Mouse (Mus musculus): Measurements from ENCODE around the gene Pmepa1. TPM values are rescaled to one million over a fixed set of nuclear protein-coding genes. Genes with fewer than 3 reads are reported as not detected.

The Pmepa1 gene
- polyA plus RNA-seq, 1 experiment from 2014 or later = 4.1 TPM

- Histone ChIP-seq H3K4me3 (no peak overlapping the region), H3K4me1 (0 out of 2 replicates have a peak, but pooled peaks cover 2% of the 10 kb centered on the region), H3K9me3 (no peaks in the 10 kb centered on the region), H3K9ac (no peak overlapping the region), H3K27ac (no peak overlapping the region), H3K36me3 (replicated peaks) (no peaks in the 10 kb centered on the region), H3K4me2 (no peak overlapping the region), H3K27me3 (replicated peaks) (no peaks in the 10 kb centered on the region)
- 76% methylated on average over 6 of the region's 6 CpGs for WGBS
- no peak for ATAC-seq (replicated peaks)
Measured at GRCm38 (mm10) chr2:173185282-173185681, 91.1 kb downstream of the Pmepa1 start.

- WGBS = 70% methylated on average over 11 of the region's 11 CpGs
- Histone ChIP-seq H3K36me3 (replicated peaks) (no peaks in the 10 kb centered on the region), H3K4me3 (no peak overlapping the region), H3K4me2 (no peak overlapping the region), H3K9me3 (no peaks in the 10 kb centered on the region), H3K9ac (no peak overlapping the region), H3K27me3 (replicated peaks) (no peaks in the 10 kb centered on the region), H3K27ac (no peak overlapping the region), H3K4me1 (0 out of 2 replicates have a peak, but pooled peaks cover 2% of the 10 kb centered on the region)
- no peak for ATAC-seq (replicated peaks)
Measured at GRCm38 (mm10) chr2:173184475-173185080, 91.8 kb downstream of the Pmepa1 start.

- Histone ChIP-seq H3K36me3 (replicated peaks) (no peaks in the 10 kb centered on the region), H3K9ac (no peak overlapping the region), H3K9me3 (no peaks in the 10 kb centered on the region), H3K4me3 (no peak overlapping the region), H3K4me1 (0 out of 2 replicates have a peak, but pooled peaks cover 2% of the 10 kb centered on the region), H3K4me2 (no peak overlapping the region), H3K27ac (no peak overlapping the region), H3K27me3 (replicated peaks) (no peaks in the 10 kb centered on the region)
- WGBS = 11% methylated on average over 8 of the region's 8 CpGs
- peak; percentile 37 for ATAC-seq (replicated peaks)
Measured at GRCm38 (mm10) chr2:173183836-173184460, 92.4 kb downstream of the Pmepa1 start.

DNA sequence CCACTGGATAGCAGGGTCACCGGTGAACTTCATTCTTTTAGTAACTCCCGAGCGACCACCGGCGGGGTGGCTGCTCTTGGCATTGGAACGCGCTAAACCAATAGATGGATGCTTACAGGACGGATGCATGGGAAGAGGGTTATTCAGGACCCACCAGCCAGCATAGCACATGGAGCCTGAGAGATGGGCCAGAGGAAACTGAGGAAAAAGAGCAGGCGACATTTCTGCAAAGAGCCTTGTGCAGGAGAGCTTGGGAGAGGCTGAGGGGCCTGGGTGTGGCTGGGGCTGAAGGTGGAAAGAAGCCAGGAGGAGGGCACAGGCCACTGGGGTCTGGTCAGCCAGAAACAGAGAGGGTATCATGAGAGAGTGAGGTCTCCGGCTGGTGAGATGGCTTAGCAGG, 93.0 kb downstream of the Pmepa1 start:
- no peak overlapping the region for H3K4me3 ChIP-seq
- no peak overlapping the region for H3K27ac ChIP-seq
- H3K9ac ChIP-seq = no peak overlapping the region
- no peak overlapping the region for H3K4me2 ChIP-seq
- no peaks in the 10 kb centered on the region for H3K9me3 ChIP-seq
- no peak for ATAC-seq (replicated peaks)
- WGBS = 94% methylated on average over 10 of the region's 10 CpGs
- H3K27me3 ChIP-seq (replicated peaks) = no peaks in the 10 kb centered on the region
- H3K4me1 ChIP-seq = 0 out of 2 replicates have a peak, but pooled peaks cover 2% of the 10 kb centered on the region
- H3K36me3 ChIP-seq (replicated peaks) = no peaks in the 10 kb centered on the region

- no peaks in the 10 kb centered on the region for H3K27me3 ChIP-seq (replicated peaks)
- no peaks in the 10 kb centered on the region for H3K36me3 ChIP-seq (replicated peaks)
- no peak for ATAC-seq (replicated peaks)
- no peak overlapping the region for H3K27ac ChIP-seq
- no peak overlapping the region for H3K4me3 ChIP-seq
- no peak overlapping the region for H3K9ac ChIP-seq
- H3K4me2 ChIP-seq = no peak overlapping the region
- H3K9me3 ChIP-seq = no peaks in the 10 kb centered on the region
- 0 out of 2 replicates have a peak, but pooled peaks cover 2% of the 10 kb centered on the region for H3K4me1 ChIP-seq
- 82% methylated on average over 7 of the region's 7 CpGs for WGBS
Measured at GRCm38 (mm10) chr2:173182796-173183195, 93.5 kb downstream of the Pmepa1 start.

DNA sequence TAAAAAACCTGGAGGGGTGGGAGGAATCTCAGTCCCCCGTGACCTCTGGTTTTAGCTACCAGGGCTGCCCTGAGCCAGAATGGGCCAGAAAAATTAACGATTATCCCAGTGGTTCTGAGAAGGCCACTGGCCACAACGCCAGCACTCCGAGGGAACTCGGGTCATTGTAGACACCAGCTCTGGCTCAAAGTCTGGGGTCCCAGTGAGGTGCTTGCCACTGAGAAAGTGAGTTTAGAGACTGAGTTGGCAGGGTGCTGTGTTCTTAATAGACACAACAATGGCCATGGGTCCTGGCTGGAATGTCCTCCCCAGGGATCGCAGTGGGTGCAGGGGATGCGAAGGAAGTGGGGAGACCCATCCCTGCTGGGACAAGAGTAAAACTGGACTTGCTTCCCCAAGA, 94.4 kb downstream of the Pmepa1 start:
- ATAC-seq (replicated peaks) = no peak
- no peak overlapping the region for H3K27ac ChIP-seq
- no peaks in the 10 kb centered on the region for H3K9me3 ChIP-seq
- no peak overlapping the region for H3K9ac ChIP-seq
- no peak overlapping the region for H3K4me2 ChIP-seq
- no peak overlapping the region for H3K4me3 ChIP-seq
- 0 out of 2 replicates have a peak, but pooled peaks cover 2% of the 10 kb centered on the region for H3K4me1 ChIP-seq
- H3K27me3 ChIP-seq (replicated peaks) = no peaks in the 10 kb centered on the region
- WGBS = 87% methylated on average over 7 of the region's 7 CpGs
- H3K36me3 ChIP-seq (replicated peaks) = no peaks in the 10 kb centered on the region

DNA sequence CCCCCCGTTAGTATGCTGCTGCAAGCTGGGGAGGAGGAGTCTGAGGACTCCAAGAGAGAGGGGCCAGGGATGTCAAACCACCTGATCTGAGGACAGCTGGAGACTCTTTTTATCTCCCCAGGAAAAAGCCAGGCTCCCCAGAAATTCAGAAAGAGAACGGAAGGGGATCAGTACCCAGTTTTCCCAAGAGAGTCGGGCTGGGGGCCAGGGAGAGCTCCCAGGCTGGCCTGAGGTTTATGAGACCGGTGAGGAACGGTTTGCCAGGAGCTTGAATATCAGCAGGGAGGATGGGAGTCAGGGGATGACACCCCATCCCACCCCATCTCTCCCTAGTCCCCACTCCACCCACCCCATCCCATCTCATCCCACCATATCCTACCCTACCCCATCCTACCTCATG, 94.8 kb downstream of the Pmepa1 start:
- Histone ChIP-seq H3K36me3 (replicated peaks) (no peaks in the 10 kb centered on the region), H3K4me3 (no peak overlapping the region), H3K27me3 (replicated peaks) (no peaks in the 10 kb centered on the region), H3K9me3 (no peaks in the 10 kb centered on the region), H3K4me2 (no peak overlapping the region), H3K4me1 (0 out of 2 replicates have a peak, but pooled peaks cover 1% of the 10 kb centered on the region), H3K9ac (no peak overlapping the region), H3K27ac (no peak overlapping the region)
- ATAC-seq (replicated peaks) = no peak
- WGBS = 63% methylated on average over 4 of the region's 5 CpGs

GRCm38 (mm10) chr2:173180721-173181388, 95.5 kb downstream of the Pmepa1 start:
- no peak for ATAC-seq (replicated peaks)
- Histone ChIP-seq H3K4me3 (no peak overlapping the region), H3K4me1 (no peaks in the 10 kb centered on the region), H3K9ac (no peak overlapping the region), H3K36me3 (replicated peaks) (no peaks in the 10 kb centered on the region), H3K9me3 (no peaks in the 10 kb centered on the region), H3K4me2 (no peak overlapping the region), H3K27ac (no peak overlapping the region), H3K27me3 (replicated peaks) (no peaks in the 10 kb centered on the region)
- WGBS = 80% methylated on average over 11 of the region's 11 CpGs

- ATAC-seq (replicated peaks) = no peak
- H3K9ac ChIP-seq = no peak overlapping the region
- H3K4me1 ChIP-seq = no peaks in the 10 kb centered on the region
- no peak overlapping the region for H3K27ac ChIP-seq
- WGBS = 86% methylated on average over 4 of the region's 4 CpGs
- no peak overlapping the region for H3K4me2 ChIP-seq
- H3K9me3 ChIP-seq = no peaks in the 10 kb centered on the region
- H3K36me3 ChIP-seq (replicated peaks) = no peaks in the 10 kb centered on the region
- H3K4me3 ChIP-seq = no peak overlapping the region
- no peaks in the 10 kb centered on the region for H3K27me3 ChIP-seq (replicated peaks)
Measured at GRCm38 (mm10) chr2:173180026-173180425, 96.3 kb downstream of the Pmepa1 start.

- Histone ChIP-seq H3K4me1 (peaks cover 7% of the 10 kb centered on the region), H3K9ac (no peak overlapping the region), H3K27me3 (replicated peaks) (no peaks in the 10 kb centered on the region), H3K27ac (no peak overlapping the region), H3K9me3 (no peaks in the 10 kb centered on the region), H3K4me3 (no peak overlapping the region), H3K4me2 (no peak overlapping the region), H3K36me3 (replicated peaks) (no peaks in the 10 kb centered on the region)
- no peak for ATAC-seq (replicated peaks)
- WGBS = 83% methylated on average over 7 of the region's 7 CpGs
Measured at GRCm38 (mm10) chr2:173179046-173179445, 97.3 kb downstream of the Pmepa1 start.

- H3K27me3 ChIP-seq (replicated peaks) = no peaks in the 10 kb centered on the region
- H3K4me3 ChIP-seq = no peak overlapping the region
- H3K9ac ChIP-seq = no peak overlapping the region
- H3K4me2 ChIP-seq = no peak overlapping the region
- WGBS = 86% methylated on average over 8 of the region's 8 CpGs
- H3K4me1 ChIP-seq = peaks cover 15% of the 10 kb centered on the region
- no peaks in the 10 kb centered on the region for H3K9me3 ChIP-seq
- H3K36me3 ChIP-seq (replicated peaks) = no peaks in the 10 kb centered on the region
- no peak for ATAC-seq (replicated peaks)
- no peak overlapping the region for H3K27ac ChIP-seq
Measured at GRCm38 (mm10) chr2:173177951-173178350, 98.4 kb downstream of the Pmepa1 start.

DNA sequence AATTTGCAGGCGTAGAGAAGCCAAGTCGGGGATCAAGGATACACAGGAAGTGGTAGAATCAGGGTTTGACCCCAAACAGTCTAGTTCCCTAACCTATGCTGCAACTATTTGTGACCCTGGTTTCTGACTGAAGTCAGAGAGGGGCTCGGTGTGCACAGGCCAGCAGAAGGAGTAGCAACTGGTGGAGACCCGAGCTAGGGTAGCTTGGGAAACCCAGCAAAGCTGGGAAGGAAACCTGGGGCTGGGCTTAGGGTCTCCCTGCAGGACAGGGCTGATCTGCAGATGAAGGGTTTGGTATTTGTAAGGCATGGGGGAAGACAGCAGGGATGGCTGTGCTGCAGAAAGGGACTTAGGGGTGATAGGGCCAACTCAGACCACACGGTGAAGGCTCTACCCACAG, 98.9 kb downstream of the Pmepa1 start:
- no peak overlapping the region for H3K4me2 ChIP-seq
- WGBS = 87% methylated on average over 5 of the region's 5 CpGs
- no peaks in the 10 kb centered on the region; the same call in 1 of the 2 replicates for H3K27me3 ChIP-seq (replicated peaks)
- H3K27ac ChIP-seq = no peak overlapping the region
- no peak for ATAC-seq (replicated peaks)
- peaks cover 19% of the 10 kb centered on the region for H3K4me1 ChIP-seq
- no peak overlapping the region for H3K9ac ChIP-seq
- no peaks in the 10 kb centered on the region for H3K36me3 ChIP-seq (replicated peaks)
- H3K4me3 ChIP-seq = no peak overlapping the region
- no peaks in the 10 kb centered on the region for H3K9me3 ChIP-seq

Data from midbrain, embryonic 15.5 days (tissue).